20 mouse cellular contexts compared by ENCODE assay signal in the genomic region with DNA sequence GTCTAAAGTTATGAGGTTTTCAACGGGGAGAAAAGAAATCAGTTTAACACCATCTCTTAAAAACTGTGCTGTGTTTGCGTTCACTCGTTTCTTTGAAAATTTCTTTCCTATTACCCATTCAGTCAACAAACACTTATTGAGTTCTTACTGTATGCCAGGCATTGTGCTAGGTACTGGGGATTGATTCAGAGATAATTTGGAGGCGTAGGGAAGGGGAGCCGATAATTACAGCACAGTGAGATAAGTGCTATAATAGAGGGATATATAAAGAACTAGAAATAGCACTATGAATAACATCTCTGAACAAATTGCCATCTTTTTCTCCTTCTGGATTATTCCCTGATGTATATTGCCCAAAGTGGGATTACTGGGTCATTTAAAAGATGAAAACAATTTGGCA.
"Had no signal": no experiment of that assay in that cellular context is flagged by ENCODE, and none has a peak within 500 bp of the region (broad histone marks: within the 10 kb centered on the region; RNA-seq: fewer than 3 reads in every experiment).

No protein-coding gene starts in this region.

- H3K9ac ChIP-seq: limb, embryonic 13.5 days; liver, embryonic 12.5 days; liver, embryonic 15.5 days; midbrain, embryonic 13.5 days had no signal

- H3K27ac ChIP-seq: limb, embryonic 13.5 days; liver, embryonic 12.5 days; liver, embryonic 15.5 days; lung, embryonic 15.5 days; midbrain, embryonic 10.5 days; midbrain, embryonic 13.5 days had no signal

- H3K4me2 ChIP-seq: limb, embryonic 13.5 days; liver, embryonic 12.5 days; liver, embryonic 15.5 days; lung, embryonic 15.5 days; midbrain, embryonic 13.5 days had no signal

- DNase-seq: kidney, adult 9 months; kidney, postnatal 14 days; kidney, postnatal 4 days; layer of hippocampus, adult 9-11 months; liver; lung, adult 18-20 months; lung, postnatal 10 days; lung, postnatal 36 days; thymus, adult 2 months; thymus, postnatal 14 days had no signal

- H3K9me3 ChIP-seq: limb, embryonic 10.5 days; limb, embryonic 13.5 days; liver, embryonic 12.5 days; liver, embryonic 15.5 days; lung, embryonic 15.5 days; megakaryocyte, embryonic 14.5 days; midbrain, embryonic 10.5 days; midbrain, embryonic 13.5 days had no signal

- H3K36me3 ChIP-seq: liver, embryonic 12.5 days; liver, embryonic 15.5 days; lung, embryonic 15.5 days; midbrain, embryonic 10.5 days; midbrain, embryonic 13.5 days had no signal

- H3K4me3 ChIP-seq: limb, embryonic 10.5 days; limb, embryonic 13.5 days; liver, embryonic 12.5 days; liver, embryonic 15.5 days; lung, embryonic 15.5 days; megakaryocyte, embryonic 14.5 days; midbrain, embryonic 10.5 days; midbrain, embryonic 13.5 days; myocyte had no signal

- ATAC-seq: liver, embryonic 12.5 days; midbrain, embryonic 13.5 days; midbrain, embryonic 16.5 days had no signal

- H3K27me3 ChIP-seq: limb, embryonic 13.5 days; liver, embryonic 12.5 days; liver, embryonic 15.5 days; lung, embryonic 15.5 days; midbrain, embryonic 13.5 days had no signal
